Mouse (Mus musculus) stomach, postnatal 0 days (tissue): ENCODE results near the gene Drosha. TPM values are rescaled to one million over a fixed set of nuclear protein-coding genes. Genes with fewer than 3 reads are reported as not detected.
"Not testable (repeated sequence)": the region's sequence is repeated elsewhere in the genome, so short reads cannot be mapped to it uniquely, and the experiment has no call there.

ENCODE experiments used
- ATAC-seq: fragments of 200-750 bp; cut with Nextera tagmentation; 2 replicates; pipeline ENCODE4 v1.8.0; 2017; ENCODE audit not compliant: low FRiP score, low TSS enrichment
- DNase-seq: peaks from one replicate; pipeline ENCODE4 v3.0.0-alpha.2; 2016; ENCODE audit warnings: low spot score
- H3K27ac ChIP-seq: fragments of 300-500 bp; sonication (generic); replicated peaks from 2 replicates; pipeline ENCODE4 v1.5.1; 2014; ENCODE audit warnings: mild to moderate bottlenecking, control low read depth
- H3K27me3 ChIP-seq: fragments of 300-500 bp; sonication (generic); 2 replicates; pipeline ENCODE4 v1.6.1; 2014; ENCODE audit warnings: low read length; ENCODE audit not compliant: control insufficient read depth, insufficient read depth
- H3K36me3 ChIP-seq: fragments of 300-500 bp; sonication (generic); 2 replicates; pipeline ENCODE4 v1.6.1; 2014; ENCODE audit warnings: low read length, mixed read lengths; ENCODE audit not compliant: control insufficient read depth, insufficient read depth
- H3K4me1 ChIP-seq: fragments of 300-500 bp; sonication (generic); replicated peaks from 2 replicates; pipeline ENCODE4 v1.6.1; 2014; ENCODE audit warnings: antibody characterized with exemption; ENCODE audit not compliant: control insufficient read depth, insufficient read depth
- H3K4me2 ChIP-seq: fragments of 300-500 bp; sonication (generic); replicated peaks from 2 replicates; pipeline ENCODE4 v1.6.1; 2014; ENCODE audit warnings: low read depth, mild to moderate bottlenecking, control low read depth, moderate library complexity
- H3K4me3 ChIP-seq: fragments of 300-500 bp; sonication (generic); 2 replicates; pipeline ENCODE4 v1.5.1; 2014; ENCODE audit warnings: low read depth, low read length, control low read depth
- H3K9ac ChIP-seq: fragments of 300-500 bp; sonication (generic); 2 replicates; pipeline ENCODE4 v1.6.1; 2014; ENCODE audit warnings: mild to moderate bottlenecking, low read length, control low read depth, mixed read lengths
- H3K9me3 ChIP-seq: fragments of 300-500 bp; sonication (generic); 2 replicates; pipeline ENCODE4 v1.6.1; 2016; ENCODE audit warnings: low read length; ENCODE audit not compliant: control insufficient read depth
- CTCF ChIP-seq: IDR thresholded peaks from 2 replicates; pipeline ENCODE4 v1.5.1; 2016; ENCODE audit warnings: antibody characterized with exemption, low read depth, mild to moderate bottlenecking, moderate library complexity
- EP300 ChIP-seq: optimal IDR thresholded peaks from 2 replicates; pipeline ENCODE3; 2016; ENCODE audit warnings: antibody characterized with exemption
- WGBS: fragments of 180-500 bp; shearing (Covaris S2); extraction: QIAGEN DNeasy Blood & Tissue Kit; methylation state at CpG from one replicate; pipeline ENCODE4 v1.1.7; 2014; 5-methylcytosine and 5-hydroxymethylcytosine counted together
- polyA plus RNA-seq: library from polyadenylated mRNA; unstranded; fragments of >200 nt; fragmentation: Nextera tagmentation; extraction: Ambion mirVana; gene quantifications from 2 replicates; pipeline ENCODE4 v1.2.1, GENCODE M21; 2015

The Drosha gene
- polyA plus RNA-seq, 1 experiment from 2014 or later: 8.7 TPM

DNA sequence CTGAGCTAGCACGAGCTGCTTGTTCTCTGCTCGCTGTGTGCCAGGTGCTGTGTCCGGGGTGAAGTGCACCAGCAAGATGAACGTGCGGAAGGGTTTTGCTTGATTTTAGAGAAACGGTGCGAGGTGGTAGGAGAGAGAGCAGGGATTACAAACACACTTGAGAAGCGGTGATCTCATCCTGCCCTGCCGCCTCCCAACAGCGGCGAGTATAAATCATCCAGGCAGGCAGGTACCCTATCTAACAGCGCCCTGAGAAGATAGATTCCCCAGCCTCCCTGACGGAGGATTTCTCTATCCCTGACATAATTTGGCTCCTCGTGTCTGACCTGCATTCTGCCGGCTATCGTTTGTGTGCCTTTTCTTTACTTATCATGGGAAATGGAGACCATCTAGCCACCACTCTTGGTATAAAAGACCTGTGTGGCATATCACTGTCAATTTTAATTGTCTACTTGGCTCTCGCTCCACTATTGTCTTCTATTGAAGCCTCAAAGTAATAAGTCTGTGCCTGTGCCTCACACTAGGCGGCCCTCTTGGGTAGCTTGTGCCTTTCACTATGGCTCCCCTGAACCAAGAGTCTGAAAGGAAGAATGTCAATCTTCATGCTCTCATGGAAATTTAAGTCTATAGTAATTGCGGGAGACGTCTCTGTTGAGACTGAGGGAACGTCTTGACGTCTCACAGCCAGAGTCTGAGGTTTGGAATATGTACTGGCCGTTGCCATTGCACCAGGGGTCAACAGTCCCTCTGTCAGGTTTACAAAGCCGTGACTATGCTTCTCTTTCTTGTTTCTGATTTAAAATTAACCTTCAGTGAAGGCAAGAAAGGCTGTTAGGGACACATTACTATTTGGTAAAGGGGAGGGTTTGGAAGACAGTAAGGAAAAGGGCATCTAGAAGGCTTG is 95.6 kb downstream of the Drosha start:
- no peak overlapping the region for H3K9ac ChIP-seq
- H3K36me3 ChIP-seq: peaks cover 13% of the 10 kb centered on the region
- no peak for TF ChIP-seq CTCF
- no peak for TF ChIP-seq EP300
- H3K27me3 ChIP-seq: no peaks in the 10 kb centered on the region
- 84% methylated on average over 24 of the region's 24 CpGs for WGBS
- no peaks in the 10 kb centered on the region for H3K9me3 ChIP-seq
- H3K4me2 ChIP-seq: no peak overlapping the region
- DNase-seq (no peak), ATAC-seq (no peak)
- no peak overlapping the region for H3K4me3 ChIP-seq
- no peaks in the 10 kb centered on the region for H3K4me1 ChIP-seq
- H3K27ac ChIP-seq: no peak overlapping the region

DNA sequence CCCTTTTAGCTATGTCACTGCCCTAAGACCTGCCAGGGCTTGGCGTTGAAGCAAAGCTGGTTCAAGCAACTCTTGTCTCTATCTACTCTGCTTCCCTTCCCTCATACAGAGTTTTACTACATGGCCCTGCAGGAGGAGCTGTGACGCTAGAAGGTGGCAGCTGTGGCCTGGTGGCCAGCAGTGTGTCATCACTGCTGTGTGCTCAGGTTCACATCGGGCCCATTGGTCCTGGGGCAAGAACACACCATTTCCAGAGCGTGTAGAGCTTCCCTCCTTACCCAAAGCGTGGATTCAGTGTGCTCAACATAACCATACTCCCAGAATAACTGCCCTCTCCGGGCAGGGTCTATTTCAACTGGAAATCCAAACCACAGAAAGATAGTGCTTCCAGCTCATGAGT is 97.3 kb downstream of the Drosha start:
- ATAC-seq: no peak
- no peak overlapping the region for H3K4me3 ChIP-seq

DNA sequence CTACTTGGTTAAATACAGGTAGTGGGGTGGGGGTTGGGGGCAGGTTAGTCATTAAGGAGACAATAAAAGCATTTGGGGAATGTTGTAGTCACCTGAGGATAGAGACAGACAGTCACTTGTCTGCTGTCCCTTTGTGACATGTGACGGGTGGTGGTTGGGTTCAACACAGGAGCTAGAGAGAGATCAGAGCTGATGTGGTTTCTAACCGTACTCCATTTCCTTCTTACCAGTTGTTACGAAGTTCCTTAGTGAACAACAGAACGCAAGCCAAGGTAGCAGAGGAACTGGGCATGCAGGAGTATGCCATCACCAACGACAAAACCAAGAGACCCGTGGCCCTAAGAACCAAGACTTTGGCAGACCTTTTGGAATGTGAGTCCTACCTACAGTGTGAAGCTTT is 99.2 kb downstream of the Drosha start:
- ATAC-seq: no peak
- peaks cover 11% of the 10 kb centered on the region for H3K36me3 ChIP-seq
- no peaks in the 10 kb centered on the region for H3K27me3 ChIP-seq
- no peak overlapping the region for H3K27ac ChIP-seq
- WGBS: 96% methylated on average over 6 of the region's 6 CpGs
- H3K4me1 ChIP-seq: no peaks in the 10 kb centered on the region
- H3K4me3 ChIP-seq: no peak overlapping the region
- H3K9ac ChIP-seq: no peak overlapping the region
- TF ChIP-seq CTCF: no peak
- TF ChIP-seq EP300: no peak
- DNase-seq: no peak
- no peak overlapping the region for H3K4me2 ChIP-seq
- H3K9me3 ChIP-seq: no peaks in the 10 kb centered on the region

More for the DNA sequence above, 97.3 kb downstream of the Drosha start:
- Histone ChIP-seq H3K4me1 (no peaks in the 10 kb centered on the region), H3K36me3 (peaks cover 13% of the 10 kb centered on the region), H3K9ac (no peak overlapping the region), H3K9me3 (no peaks in the 10 kb centered on the region), H3K27me3 (no peaks in the 10 kb centered on the region), H3K4me2 (no peak overlapping the region), H3K27ac (no peak overlapping the region)
- TF ChIP-seq CTCF: no peak
- TF ChIP-seq EP300: no peak
- 93% methylated on average over 6 of the region's 6 CpGs for WGBS
- no peak for DNase-seq

DNA sequence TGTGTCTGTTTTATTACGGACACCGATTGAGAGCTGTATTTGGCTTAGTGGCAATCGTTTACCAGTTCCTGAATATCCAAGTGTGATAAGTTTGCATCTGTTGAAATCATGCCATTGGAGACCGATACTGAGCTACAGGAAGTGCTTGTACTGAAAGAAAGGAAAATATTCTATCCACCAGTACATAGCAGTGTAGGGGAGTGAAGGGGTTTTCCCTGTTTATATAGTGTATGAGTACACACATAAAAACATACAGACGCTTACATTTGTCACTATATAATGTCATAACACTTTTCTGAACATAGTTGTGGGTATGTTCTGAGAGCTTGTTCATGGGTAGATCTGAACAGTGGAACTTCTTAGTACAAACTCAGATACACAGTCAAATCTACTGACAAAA is 106.9 kb downstream of the Drosha start:
- no peak overlapping the region for H3K9ac ChIP-seq
- ATAC-seq (no peak), DNase-seq (no peak)
- H3K4me2 ChIP-seq: no peak overlapping the region
- H3K27ac ChIP-seq: no peak overlapping the region
- H3K9me3 ChIP-seq: no peaks in the 10 kb centered on the region
- peaks cover 10% of the 10 kb centered on the region; the same call in 1 of the 2 replicates for H3K36me3 ChIP-seq
- 82% methylated on average over 5 of the region's 5 CpGs for WGBS
- H3K27me3 ChIP-seq: no peaks in the 10 kb centered on the region
- H3K4me3 ChIP-seq: no peak overlapping the region
- TF ChIP-seq CTCF (no peak), EP300 (no peak)
- no peaks in the 10 kb centered on the region for H3K4me1 ChIP-seq

DNA sequence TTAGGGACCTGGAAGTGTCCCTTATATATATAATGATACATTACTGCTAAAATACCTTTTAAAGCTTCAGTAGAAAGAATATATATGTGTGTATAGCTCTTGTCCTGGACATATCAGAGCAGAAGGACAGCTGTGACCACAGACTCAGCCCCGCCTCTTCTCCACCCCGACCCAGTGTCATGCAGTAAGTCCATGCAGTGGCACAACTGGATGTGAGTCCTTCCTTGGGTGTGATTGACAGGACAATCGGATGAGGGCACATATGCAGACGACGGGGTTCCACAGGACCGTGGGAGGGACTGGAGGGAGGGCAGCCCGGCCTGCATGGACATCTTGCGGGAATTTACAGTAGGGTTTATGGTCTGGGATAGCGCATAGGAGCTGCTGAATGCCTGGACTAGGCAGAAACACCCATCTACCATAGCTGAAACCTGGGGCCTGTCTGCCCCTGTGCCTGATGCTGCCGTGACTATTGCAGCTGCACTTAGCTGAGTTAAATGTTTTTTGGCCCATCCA is 111.7 kb downstream of the Drosha start:
- DNase-seq (no peak), ATAC-seq (no peak)
- Histone ChIP-seq H3K4me2 (no peak overlapping the region), H3K9ac (no peak overlapping the region), H3K4me1 (no peaks in the 10 kb centered on the region), H3K4me3 (no peak overlapping the region), H3K27me3 (no peaks in the 10 kb centered on the region), H3K36me3 (no peaks in the 10 kb centered on the region), H3K9me3 (no peaks in the 10 kb centered on the region), H3K27ac (no peak overlapping the region)
- 97% methylated on average over 10 of the region's 10 CpGs for WGBS
- no peak for TF ChIP-seq CTCF
- no peak for TF ChIP-seq EP300

DNA sequence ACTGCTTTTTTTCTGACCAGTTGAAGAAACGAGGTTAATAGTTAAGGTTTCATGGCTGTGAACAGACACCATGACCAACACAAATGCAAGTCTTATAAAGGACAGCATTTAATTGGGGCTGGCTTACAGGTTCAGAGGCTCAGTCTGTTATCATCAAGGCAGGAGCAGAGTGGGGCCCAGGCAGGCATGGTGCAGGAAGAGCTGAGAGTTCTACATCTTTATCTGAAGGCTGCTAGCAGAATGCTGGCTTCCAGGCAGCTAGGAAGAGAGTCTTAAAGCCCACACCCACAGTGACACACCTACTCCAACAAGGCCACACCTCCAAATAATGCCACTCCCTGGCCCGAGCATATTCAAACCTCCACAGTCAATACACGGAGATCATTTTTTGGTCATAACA is 112.7 kb downstream of the Drosha start:
- H3K4me2 ChIP-seq, H3K27me3 ChIP-seq, H3K27ac ChIP-seq, ATAC-seq, H3K4me1 ChIP-seq, DNase-seq, H3K9me3 ChIP-seq, H3K36me3 ChIP-seq, H3K9ac ChIP-seq, H3K4me3 ChIP-seq: not testable (repeated sequence)
- WGBS: 81% methylated on average over 3 of the region's 3 CpGs
